Mouse (Mus musculus) thymus, adult 2 months (tissue): ENCODE results near the gene Uncx.

Source experiments
- CTCF ChIP-seq: fragments of 200-500 bp; IDR thresholded peaks from 2 replicates; pipeline ENCODE4 v1.5.1; 2012; ENCODE audit warnings: mild to moderate bottlenecking, control low read depth, low read length, moderate library complexity, borderline replicate concordance; ENCODE audit not compliant: control insufficient read depth, poor library complexity, insufficient read depth; ENCODE audit errors: extremely low read depth
- POLR2A ChIP-seq: fragments of 200-500 bp; IDR thresholded peaks from 2 replicates; pipeline ENCODE4 v1.6.1; 2012; ENCODE audit warnings: mild to moderate bottlenecking, low read length, control low read depth, moderate library complexity; ENCODE audit not compliant: control insufficient read depth, poor library complexity, insufficient read depth; ENCODE audit errors: extremely low read depth

DNA sequence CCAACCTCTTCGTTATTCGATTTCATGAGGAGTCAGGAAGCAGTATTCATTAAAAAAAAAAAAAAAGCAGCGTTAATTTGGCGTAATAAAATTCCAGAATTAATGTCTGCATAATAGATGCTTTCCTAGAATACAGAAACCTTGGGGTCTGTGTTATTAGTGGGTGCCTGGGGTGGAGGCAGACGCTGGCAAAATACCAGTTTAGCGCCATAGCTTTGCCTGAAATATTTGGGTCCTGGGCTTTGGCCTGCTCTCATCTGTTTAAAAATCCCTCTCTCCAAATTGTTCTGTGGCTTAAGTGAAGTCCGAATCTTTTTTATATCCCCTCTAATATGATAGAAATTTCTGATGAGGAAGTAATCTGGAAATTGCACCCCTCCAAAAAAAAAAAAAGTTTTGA, 1.9 kb downstream of the Uncx start:
- TF ChIP-seq CTCF: no peak
- no peak for TF ChIP-seq POLR2A
